Mouse (Mus musculus): ENCODE results near the gene Crybg3. TPM values are rescaled to one million over a fixed set of nuclear protein-coding genes. Genes with fewer than 3 reads are reported as not detected.

Crybg3 gene
- polyA plus RNA-seq, 2 experiments, result 0.55 to 0.86 TPM

DNA sequence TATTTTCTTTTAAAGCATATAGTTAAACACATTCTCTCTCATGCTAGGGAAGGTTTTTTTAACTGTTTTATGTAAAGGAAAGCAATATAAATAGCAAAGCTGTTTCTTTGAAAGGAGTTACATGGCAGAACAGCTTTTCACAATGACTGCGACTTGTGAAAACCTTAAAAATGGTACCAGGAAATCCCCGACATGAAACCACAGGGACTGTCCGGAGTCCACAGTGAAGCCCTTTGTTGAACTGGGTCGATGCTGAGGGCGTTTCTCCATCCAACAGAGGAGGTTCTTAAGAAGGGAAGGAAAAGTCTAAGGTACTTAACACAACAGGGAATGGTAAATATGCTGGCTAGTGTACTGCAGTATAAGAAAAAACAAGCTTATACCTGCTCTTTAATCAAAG lies 36.8 kb downstream of the Crybg3 start:
- Histone ChIP-seq H3K4me1 (replicated peaks; ENCODE audit: control insufficient read depth in 2 of 2, insufficient read depth in 2 of 2, low read length in 1 of 2) (no peaks in the 10 kb centered on the region), H3K36me3 (replicated peaks; ENCODE audit: control insufficient read depth, insufficient read depth, low read depth) (no peaks in the 10 kb centered on the region), H3K4me3 (ENCODE audit: insufficient read depth in 1 of 2, low read depth in 2 of 2, low read length in 2 of 2) (no peak overlapping the region), H3K9me3 (ENCODE audit: control insufficient read depth, low read length) (no peaks in the 10 kb centered on the region), H3K27ac (no peak overlapping the region), H3K4me2 (ENCODE audit: low read depth) (no peak overlapping the region), H3K9ac (replicated peaks) (no peak overlapping the region), H3K27me3 (ENCODE audit: control insufficient read depth, insufficient read depth, low read length) (no peaks in the 10 kb centered on the region)
- WGBS (ENCODE audit: insufficient replicate concordance), result 60% methylated on average over 5 of the region's 5 CpGs
- ATAC-seq (ENCODE audit: insufficient read depth), result no peak
- no peak for TF ChIP-seq CTCF (IDR thresholded peaks at IDR 0.05; ENCODE audit: low read depth)
- TF ChIP-seq EP300 (IDR thresholded peaks at IDR 0.05; ENCODE audit: low read depth), result no peak
- DNase-seq (ENCODE audit: low read depth in 3 of 3, low spot score in 3 of 3), result no peak

DNA sequence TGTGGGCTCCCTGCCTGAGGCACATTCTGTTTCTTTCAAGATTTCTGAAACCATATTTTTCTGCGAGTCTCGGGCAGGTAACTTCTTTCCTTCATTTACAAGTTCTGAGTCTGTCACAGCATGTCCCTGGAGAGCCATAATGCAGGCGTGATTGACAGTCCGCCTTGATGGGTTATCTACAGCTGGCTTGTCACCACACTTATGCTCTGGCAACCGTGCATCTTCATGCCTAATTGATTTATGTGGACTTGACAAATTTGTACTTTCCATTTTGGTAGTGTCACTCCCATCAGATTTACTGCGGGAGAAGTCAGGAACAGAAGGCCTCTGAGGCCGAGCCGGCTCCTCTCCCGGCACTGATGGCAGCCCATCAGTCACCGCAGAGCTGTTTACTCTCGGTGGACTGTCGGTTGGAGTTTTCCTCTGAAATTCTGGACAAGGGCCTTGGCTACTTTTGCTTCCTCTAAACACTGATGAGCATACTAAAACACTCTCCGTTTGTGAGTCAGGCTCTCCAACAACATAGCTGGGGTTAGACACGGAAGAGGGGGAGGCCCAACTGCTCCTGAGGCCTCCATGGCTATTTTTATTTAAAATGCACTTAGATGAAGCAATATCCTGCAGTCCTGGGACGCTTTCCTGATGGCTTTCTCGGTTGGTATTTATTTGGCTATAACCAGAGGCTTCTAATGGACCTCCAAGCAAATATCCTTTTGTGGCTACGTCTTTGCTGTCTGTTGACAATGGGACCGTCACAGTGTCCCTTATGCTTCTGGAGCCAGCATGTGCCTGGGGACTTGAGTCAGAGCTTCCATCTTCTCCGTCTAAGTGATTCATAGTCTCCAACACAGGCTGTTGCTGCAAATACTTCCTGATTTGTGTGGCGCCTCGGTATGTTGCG lies 41.2 kb downstream of the Crybg3 start:
- no peaks in the 10 kb centered on the region for H3K9me3 ChIP-seq (ENCODE audit: control insufficient read depth, low read length)
- H3K9ac ChIP-seq (replicated peaks), result no peak overlapping the region
- H3K27me3 ChIP-seq (ENCODE audit: control insufficient read depth, insufficient read depth, low read length), result no peaks in the 10 kb centered on the region
- H3K4me2 ChIP-seq (ENCODE audit: low read depth), result no peak overlapping the region
- H3K27ac ChIP-seq, result no peak overlapping the region
- TF ChIP-seq EP300 (IDR thresholded peaks at IDR 0.05; ENCODE audit: low read depth), result no peak
- TF ChIP-seq CTCF (IDR thresholded peaks at IDR 0.05; ENCODE audit: low read depth), result no peak
- no peak for DNase-seq (ENCODE audit: low read depth in 3 of 3, low spot score in 3 of 3)
- H3K4me3 ChIP-seq (ENCODE audit: insufficient read depth in 1 of 2, low read depth in 2 of 2, low read length in 2 of 2), result no peak overlapping the region
- H3K36me3 ChIP-seq (replicated peaks; ENCODE audit: control insufficient read depth, insufficient read depth, low read depth), result no peaks in the 10 kb centered on the region
- no peak for ATAC-seq (ENCODE audit: insufficient read depth)
- no peaks in the 10 kb centered on the region for H3K4me1 ChIP-seq (replicated peaks; ENCODE audit: control insufficient read depth in 2 of 2, insufficient read depth in 2 of 2, low read length in 1 of 2)
- 59% methylated on average over 22 of the region's 22 CpGs for WGBS (ENCODE audit: insufficient replicate concordance)

DNA sequence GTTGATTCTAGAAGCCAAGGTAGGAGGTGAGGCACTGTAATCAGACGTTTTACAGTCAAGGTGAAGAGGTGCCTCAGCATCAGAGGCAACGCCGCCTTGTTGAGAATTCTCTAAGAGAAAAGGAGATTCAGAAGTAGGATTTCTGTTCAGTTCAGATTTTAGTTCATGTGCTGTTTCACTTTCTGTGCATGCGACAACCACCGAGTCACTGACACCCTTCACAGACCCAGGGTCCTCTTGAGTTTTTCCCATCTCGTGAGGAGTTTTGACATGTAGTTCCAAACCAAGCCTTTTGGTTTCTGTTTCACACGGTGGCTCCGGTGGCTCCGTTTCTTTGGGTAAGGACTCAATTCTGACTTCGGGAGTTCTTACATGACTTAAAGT lies 41.9 kb downstream of the Crybg3 start:
- TF ChIP-seq EP300 (IDR thresholded peaks at IDR 0.05; ENCODE audit: low read depth), result no peak
- TF ChIP-seq CTCF (IDR thresholded peaks at IDR 0.05; ENCODE audit: low read depth), result no peak
- H3K4me2 ChIP-seq (ENCODE audit: low read depth), result no peak overlapping the region
- H3K4me3 ChIP-seq (ENCODE audit: insufficient read depth in 1 of 2, low read depth in 2 of 2, low read length in 2 of 2), result no peak overlapping the region
- H3K9me3 ChIP-seq (ENCODE audit: control insufficient read depth, low read length), result no peaks in the 10 kb centered on the region
- no peaks in the 10 kb centered on the region for H3K27me3 ChIP-seq (ENCODE audit: control insufficient read depth, insufficient read depth, low read length)
- no peaks in the 10 kb centered on the region for H3K36me3 ChIP-seq (replicated peaks; ENCODE audit: control insufficient read depth, insufficient read depth, low read depth)
- DNase-seq (ENCODE audit: low read depth in 3 of 3, low spot score in 3 of 3) (no peak), ATAC-seq (ENCODE audit: insufficient read depth) (no peak)
- H3K9ac ChIP-seq (replicated peaks), result no peak overlapping the region
- whole genome bisulfite sequencing (ENCODE audit: insufficient replicate concordance), result 72% methylated on average over 10 of the region's 10 CpGs
- no peak overlapping the region for H3K27ac ChIP-seq
- H3K4me1 ChIP-seq (replicated peaks; ENCODE audit: control insufficient read depth in 2 of 2, insufficient read depth in 2 of 2, low read length in 1 of 2), result no peaks in the 10 kb centered on the region

DNA sequence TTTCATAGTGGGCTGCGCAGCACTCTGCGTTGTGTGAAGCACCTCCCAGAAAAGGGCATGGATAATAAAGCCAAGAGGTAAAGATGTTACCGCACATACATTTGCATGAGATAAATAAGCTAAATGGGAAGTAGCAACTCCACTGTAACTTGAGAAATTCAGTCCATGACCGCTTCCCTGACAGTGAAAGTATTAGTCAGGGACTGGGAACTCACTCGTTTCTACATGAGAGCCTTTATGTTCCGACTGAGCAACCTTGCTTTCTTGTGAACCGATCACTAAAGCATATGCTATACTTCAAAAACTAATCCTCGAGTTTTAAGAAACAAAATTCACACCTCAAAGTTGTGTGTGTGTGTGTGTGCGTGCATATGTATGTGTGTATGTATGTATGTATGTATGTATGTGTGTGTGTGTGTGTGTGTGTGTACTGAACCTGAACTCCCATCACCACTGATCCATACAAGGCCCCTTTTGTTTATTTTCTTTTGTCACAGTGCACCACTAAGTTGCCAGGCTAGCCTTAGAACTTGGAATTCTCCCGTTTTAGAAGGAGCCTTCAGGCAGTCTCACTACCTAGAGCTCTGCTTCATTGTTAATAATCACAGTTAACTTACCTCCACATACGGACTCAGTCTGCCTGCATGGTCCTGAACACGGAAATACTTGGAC lies 47.2 kb downstream of the Crybg3 start:
- 64% methylated on average over 12 of the region's 12 CpGs for WGBS (ENCODE audit: insufficient replicate concordance)
- H3K4me2 ChIP-seq (ENCODE audit: low read depth), result no peak overlapping the region
- H3K9me3 ChIP-seq (ENCODE audit: control insufficient read depth, low read length), result no peaks in the 10 kb centered on the region
- H3K27me3 ChIP-seq (ENCODE audit: control insufficient read depth, insufficient read depth, low read length), result no peaks in the 10 kb centered on the region
- no peaks in the 10 kb centered on the region for H3K4me1 ChIP-seq (replicated peaks; ENCODE audit: control insufficient read depth in 2 of 2, insufficient read depth in 2 of 2, low read length in 1 of 2)
- DNase-seq (ENCODE audit: low read depth in 3 of 3, low spot score in 3 of 3) (no peak), ATAC-seq (ENCODE audit: insufficient read depth) (no peak)
- no peak for TF ChIP-seq CTCF (IDR thresholded peaks at IDR 0.05; ENCODE audit: low read depth)
- no peak for TF ChIP-seq EP300 (IDR thresholded peaks at IDR 0.05; ENCODE audit: low read depth)
- no peak overlapping the region for H3K9ac ChIP-seq (replicated peaks)
- no peak overlapping the region for H3K4me3 ChIP-seq (ENCODE audit: insufficient read depth in 1 of 2, low read depth in 2 of 2, low read length in 2 of 2)
- H3K36me3 ChIP-seq (replicated peaks; ENCODE audit: control insufficient read depth, insufficient read depth, low read depth), result no peaks in the 10 kb centered on the region
- H3K27ac ChIP-seq, result no peak overlapping the region

DNA sequence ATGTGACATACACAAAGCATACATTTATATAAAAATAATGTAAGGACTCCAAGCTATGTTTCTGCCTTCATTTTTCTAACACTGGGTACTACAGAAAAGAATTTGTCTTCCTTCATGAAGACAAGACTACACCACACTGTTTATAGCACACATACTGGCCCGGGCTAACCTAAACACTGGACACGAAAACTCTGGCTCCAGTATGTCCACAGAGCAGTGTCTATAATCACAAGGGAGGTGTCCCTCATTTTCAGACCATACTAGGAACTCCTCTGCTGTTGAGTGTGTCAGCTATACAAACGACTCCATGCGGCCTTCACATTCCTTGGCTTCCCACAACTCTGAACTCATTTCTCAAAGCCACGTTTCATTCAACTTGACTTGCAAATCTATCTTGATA lies 49.3 kb downstream of the Crybg3 start:
- Histone ChIP-seq H3K4me1 (replicated peaks; ENCODE audit: control insufficient read depth in 2 of 2, insufficient read depth in 2 of 2, low read length in 1 of 2) (no peaks in the 10 kb centered on the region), H3K4me2 (ENCODE audit: low read depth) (no peak overlapping the region), H3K36me3 (replicated peaks; ENCODE audit: control insufficient read depth, insufficient read depth, low read depth) (no peaks in the 10 kb centered on the region), H3K27ac (no peak overlapping the region), H3K9me3 (ENCODE audit: control insufficient read depth, low read length) (no peaks in the 10 kb centered on the region), H3K27me3 (ENCODE audit: control insufficient read depth, insufficient read depth, low read length) (no peaks in the 10 kb centered on the region), H3K4me3 (ENCODE audit: insufficient read depth in 1 of 2, low read depth in 2 of 2, low read length in 2 of 2) (no peak overlapping the region), H3K9ac (replicated peaks) (no peak overlapping the region)
- no peak for DNase-seq (ENCODE audit: low read depth in 3 of 3, low spot score in 3 of 3)
- no peak for TF ChIP-seq EP300 (IDR thresholded peaks at IDR 0.05; ENCODE audit: low read depth)
- TF ChIP-seq CTCF (IDR thresholded peaks at IDR 0.05; ENCODE audit: low read depth), result no peak
- 65% methylated on average over 5 of the region's 5 CpGs for WGBS (ENCODE audit: insufficient replicate concordance)
- no peak for ATAC-seq (ENCODE audit: insufficient read depth)

All from liver, embryonic 14.5 days (tissue).